Comparison of ENCODE assay signal across 8 mouse cellular contexts in the genomic region with DNA sequence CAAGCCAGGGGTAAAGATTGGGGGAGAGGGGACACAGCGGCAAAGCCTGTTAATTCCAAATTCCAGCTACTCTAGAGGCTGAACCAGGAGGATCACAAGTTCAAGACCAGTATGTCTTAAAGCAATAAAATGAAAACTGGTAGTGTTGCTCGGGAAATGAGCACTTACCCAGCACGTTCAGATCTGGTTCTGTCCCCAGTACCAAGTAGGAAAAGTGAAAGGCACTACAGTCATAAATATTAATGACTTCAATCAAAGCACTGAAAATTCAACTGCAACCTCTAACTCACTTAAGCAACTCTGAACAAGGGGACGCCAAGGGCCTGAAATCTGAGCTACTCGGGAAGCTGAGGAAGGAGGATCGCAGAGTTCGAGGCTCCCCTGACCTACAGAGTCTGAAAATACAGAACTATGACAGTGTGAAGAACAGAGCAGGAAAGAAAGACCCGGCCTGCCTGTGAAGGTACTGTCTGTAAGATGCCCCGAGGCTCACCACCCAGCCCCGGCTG. TPM values are rescaled to one million over a fixed set of nuclear protein-coding genes. Genes with fewer than 3 reads are reported as not detected.
DNase-seq lines count a peak whose midpoint lies in the region; ATAC-seq and TF ChIP-seq lines count a peak whose summit lies in the region.
"Had no signal": no experiment of that assay in that cellular context is flagged by ENCODE, and none has a peak within 500 bp of the region (broad histone marks: within the 10 kb centered on the region; RNA-seq: fewer than 3 reads in every experiment).

No protein-coding gene starts in this region.

- H3K27ac ChIP-seq in lung, postnatal 0 days (ENCODE audit: low read length): peak overlapping the region; percentile 92
- H3K27ac ChIP-seq in embryonic facial prominence, embryonic 14.5 days (replicated peaks; ENCODE audit: low read depth, low read length): peak overlapping the region; percentile 66
- H3K27ac ChIP-seq in limb, embryonic 11.5 days (replicated peaks; ENCODE audit: low read depth, low read length): 0 out of 2 replicates have a peak overlapping the region, but pooled peaks have one; percentile 43
- peak overlapping the region; percentile 69; the same call in 1 of the 2 replicates for H3K27ac ChIP-seq in stomach, embryonic 15.5 days

- H3K4me2 ChIP-seq in lung, postnatal 0 days (replicated peaks; ENCODE audit: low read depth, low read length): peak overlapping the region; percentile 91
- H3K4me2 ChIP-seq in embryonic facial prominence, embryonic 14.5 days (ENCODE audit: low read depth, low read length): peak overlapping the region; percentile 74
- peak overlapping the region; percentile 59 for H3K4me2 ChIP-seq in limb, embryonic 11.5 days (ENCODE audit: low read depth, severe bottlenecking)
- peak overlapping the region; percentile 66 for H3K4me2 ChIP-seq in stomach, embryonic 15.5 days

- no peaks in the 10 kb centered on the region for H3K36me3 ChIP-seq in lung, postnatal 0 days (ENCODE audit: insufficient read depth, low read length)
- no peaks in the 10 kb centered on the region for H3K36me3 ChIP-seq in embryonic facial prominence, embryonic 14.5 days (ENCODE audit: control insufficient read depth, insufficient read depth, low read length)
- H3K36me3 ChIP-seq in limb, embryonic 11.5 days (ENCODE audit: control insufficient read depth, insufficient read depth, low read length): no peaks in the 10 kb centered on the region
- H3K36me3 ChIP-seq in stomach, embryonic 15.5 days: no peaks in the 10 kb centered on the region

- H3K4me1 ChIP-seq in lung, postnatal 0 days (ENCODE audit: insufficient read depth, low read depth, low read length): peaks cover 26% of the 10 kb centered on the region
- H3K4me1 ChIP-seq in embryonic facial prominence, embryonic 14.5 days (ENCODE audit: control insufficient read depth, insufficient read depth, low read length): peaks cover 25% of the 10 kb centered on the region
- H3K4me1 ChIP-seq in limb, embryonic 11.5 days (ENCODE audit: control insufficient read depth, insufficient read depth, low read length): peaks cover 13% of the 10 kb centered on the region
- peaks cover 23% of the 10 kb centered on the region for H3K4me1 ChIP-seq in stomach, embryonic 15.5 days

- H3K9me3 ChIP-seq in lung, postnatal 0 days (ENCODE audit: low read length): no peaks in the 10 kb centered on the region
- H3K9me3 ChIP-seq in embryonic facial prominence, embryonic 14.5 days (ENCODE audit: control insufficient read depth, low read length): no peaks in the 10 kb centered on the region
- no peaks in the 10 kb centered on the region for H3K9me3 ChIP-seq in limb, embryonic 11.5 days (ENCODE audit: control insufficient read depth, low read length)
- no peaks in the 10 kb centered on the region for H3K9me3 ChIP-seq in stomach, embryonic 15.5 days

- no peak for TF ChIP-seq CTCF in lung, postnatal 0 days (IDR thresholded peaks at IDR 0.05)

- WGBS in lung, postnatal 0 days: 6% methylated on average over 10 of the region's 10 CpGs
- 4% methylated on average over 7 of the region's 10 CpGs for WGBS in embryonic facial prominence, embryonic 14.5 days
- WGBS in limb, embryonic 11.5 days: 4% methylated on average over 10 of the region's 10 CpGs
- WGBS in stomach, embryonic 15.5 days: 6% methylated on average over 10 of the region's 10 CpGs

- H3K9ac ChIP-seq in lung, postnatal 0 days (replicated peaks; ENCODE audit: low read depth): peak overlapping the region; percentile 90
- H3K9ac ChIP-seq in embryonic facial prominence, embryonic 14.5 days (ENCODE audit: low read depth, low read length): peak overlapping the region; percentile 82
- H3K9ac ChIP-seq in limb, embryonic 11.5 days (ENCODE audit: low read length): peak overlapping the region; percentile 84
- H3K9ac ChIP-seq in stomach, embryonic 15.5 days: peak overlapping the region; percentile 79

- peak; percentile 52 for DNase-seq in lung, postnatal 0 days (ENCODE audit: low spot score)
- DNase-seq in lung, postnatal 14 days: no peak
- DNase-seq in embryonic facial prominence, embryonic 14.5 days (ENCODE audit: low spot score): no peak
- DNase-seq in limb, embryonic 11.5 days (ENCODE audit: low spot score): no peak
- DNase-seq in layer of hippocampus, postnatal 25 days (ENCODE audit: extremely low spot score in 1 of 2, low spot score in 1 of 2): no peak
- no peak for DNase-seq in gastrocnemius, postnatal 4 days (ENCODE audit: low spot score in 2 of 2)

- H3K4me3 ChIP-seq in lung, postnatal 0 days (ENCODE audit: low read depth, low read length): peak overlapping the region; percentile 86
- peak overlapping the region; percentile 74 for H3K4me3 ChIP-seq in embryonic facial prominence, embryonic 14.5 days (ENCODE audit: low read depth, low read length)
- peak overlapping the region; percentile 79 for H3K4me3 ChIP-seq in limb, embryonic 11.5 days (ENCODE audit: low read depth, low read length)
- peak overlapping the region; percentile 74 for H3K4me3 ChIP-seq in stomach, embryonic 15.5 days (replicated peaks)

- no peaks in the 10 kb centered on the region for H3K27me3 ChIP-seq in lung, postnatal 0 days (replicated peaks; ENCODE audit: insufficient read depth, low read length)
- H3K27me3 ChIP-seq in embryonic facial prominence, embryonic 14.5 days (replicated peaks; ENCODE audit: control insufficient read depth, insufficient read depth, low read length): no peaks in the 10 kb centered on the region
- no peaks in the 10 kb centered on the region for H3K27me3 ChIP-seq in limb, embryonic 11.5 days (ENCODE audit: control insufficient read depth, insufficient read depth, low read length)
- no peaks in the 10 kb centered on the region for H3K27me3 ChIP-seq in stomach, embryonic 15.5 days (replicated peaks)

- ATAC-seq in lung, postnatal 0 days: no peak
- ATAC-seq in embryonic facial prominence, embryonic 14.5 days (ENCODE audit: low read depth): no peak
- no peak; the same call in 1 of the 2 replicates for ATAC-seq in limb, embryonic 11.5 days (ENCODE audit: insufficient number of reproducible peaks, low FRiP score, low TSS enrichment, low read depth)
- ATAC-seq in stomach, embryonic 15.5 days (ENCODE audit: insufficient read depth, low FRiP score, low read depth): no peak

- no peak for TF ChIP-seq EP300 in lung, postnatal 0 days (IDR thresholded peaks at IDR 0.05)

RNA-seq across cellular contexts. Expression of gene Bnip3, which starts 0.5 kb away (rescaled TPM):
- polyA plus RNA-seq in lung, postnatal 0 days (2015; fragmentation: Nextera tagmentation; extraction: Ambion mirVana): 117 and 141 TPM in 2 replicates
- 92.6 and 111 TPM in 2 replicates for polyA plus RNA-seq in embryonic facial prominence, embryonic 14.5 days (2014; fragmentation: Nextera tagmentation; extraction: Ambion mirVana)
- polyA plus RNA-seq in limb, embryonic 11.5 days (2014; fragmentation: Nextera tagmentation; extraction: Ambion mirVana): 111 and 117 TPM in 2 replicates
- 127 and 140 TPM in 2 replicates for polyA plus RNA-seq in stomach, embryonic 15.5 days (2015; fragmentation: Nextera tagmentation; extraction: Ambion mirVana)
- total RNA-seq in layer of hippocampus, postnatal 25 days (2021): 100 to 1,000 TPM; 110 to 115 TPM
- total RNA-seq in gastrocnemius, postnatal 4 days (2021): 10 to 100 TPM; 51.8 to 58.6 TPM

RNA-seq across cellular contexts. Expression of gene Jakmip3, which starts 31.7 kb away (rescaled TPM):
- not detected in 2 replicates for polyA plus RNA-seq in lung, postnatal 0 days (2015; fragmentation: Nextera tagmentation; extraction: Ambion mirVana)
- 0.46 and 1.2 TPM in 2 replicates for polyA plus RNA-seq in embryonic facial prominence, embryonic 14.5 days (2014; fragmentation: Nextera tagmentation; extraction: Ambion mirVana)
- polyA plus RNA-seq in limb, embryonic 11.5 days (2014; fragmentation: Nextera tagmentation; extraction: Ambion mirVana): 0.35 and 0.45 TPM in 2 replicates
- 0.14 and 0.23 TPM in 2 replicates for polyA plus RNA-seq in stomach, embryonic 15.5 days (2015; fragmentation: Nextera tagmentation; extraction: Ambion mirVana)
- total RNA-seq in layer of hippocampus, postnatal 25 days (2021): 10 to 100 TPM; 46.4 to 57.3 TPM
- total RNA-seq in gastrocnemius, postnatal 4 days (2021): not detected
- total RNA-seq: common myeloid progenitor, adult 5-6 weeks had no signal
